Mouse (Mus musculus): ENCODE measurements around the gene Gm12184. TPM values are rescaled to one million over a fixed set of nuclear protein-coding genes. Genes with fewer than 3 reads are reported as not detected.
"Not testable (repeated sequence)": the region's sequence is repeated elsewhere in the genome, so short reads cannot be mapped to it uniquely, and the experiment has no call there.

Gene Gm12184
- polyA plus RNA-seq, 1 experiment from 2014 or later, result 1.2 TPM

DNA sequence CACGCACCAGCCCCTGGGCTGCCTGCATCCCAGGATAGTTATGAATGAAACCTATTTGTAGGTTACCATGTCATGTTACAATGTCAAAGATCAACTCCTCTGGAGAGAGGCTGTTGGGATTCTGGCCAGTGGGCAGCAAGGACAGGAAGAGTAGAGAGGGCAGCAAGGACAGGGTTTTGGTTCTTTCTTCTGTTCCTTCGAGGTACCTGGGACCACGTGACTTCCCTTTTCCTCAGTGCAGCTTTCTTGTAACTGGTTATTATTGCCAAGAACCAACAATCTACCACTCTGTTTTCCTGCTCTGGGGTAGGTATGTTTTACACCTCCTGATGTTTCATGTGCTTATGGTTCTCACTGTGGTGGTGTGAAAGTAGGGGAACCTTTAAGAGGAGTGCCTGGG, 37.4 kb upstream of the Gm12184 start:
- Histone ChIP-seq H3K36me3 (peaks cover 31% of the 10 kb centered on the region), H3K4me1 (replicated peaks) (peaks cover 9% of the 10 kb centered on the region), H3K27ac (no peak overlapping the region), H3K9me3 (replicated peaks) (no peaks in the 10 kb centered on the region), H3K4me3 (replicated peaks) (no peak overlapping the region), H3K4me2 (no peak overlapping the region), H3K27me3 (no peaks in the 10 kb centered on the region), H3K9ac (no peak overlapping the region)
- no peak for ATAC-seq (ENCODE audit: low read depth)
- 63% methylated on average over 3 of the region's 3 CpGs for WGBS (ENCODE audit: insufficient replicate concordance)
- DNase-seq, result no peak

DNA sequence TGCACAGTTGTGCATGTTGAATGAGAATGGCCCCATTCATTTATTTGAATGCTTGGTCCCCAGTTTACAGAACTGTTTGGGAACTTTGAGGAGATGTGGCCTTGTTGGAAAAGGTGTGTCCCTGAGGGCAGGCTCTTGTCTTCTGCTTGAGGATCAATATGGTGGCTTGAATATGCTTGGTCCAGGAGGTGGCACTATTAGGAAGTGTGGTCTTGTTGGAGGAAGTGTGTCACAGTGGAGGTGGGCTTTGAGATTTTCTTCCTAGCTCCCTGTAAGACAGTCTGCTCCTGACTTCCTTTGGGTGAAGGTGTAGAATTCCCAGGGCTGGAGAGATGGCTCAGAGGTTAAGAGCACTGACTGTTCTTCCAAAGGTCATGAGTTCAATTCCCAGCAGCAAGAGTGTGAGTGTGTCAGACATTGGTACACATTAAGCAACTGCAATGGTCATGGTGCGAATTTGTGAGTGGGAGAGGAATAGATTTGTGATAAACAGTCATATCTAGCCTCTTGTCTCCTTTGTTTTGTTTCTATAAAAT, 36.4 kb upstream of the Gm12184 start:
- Histone ChIP-seq H3K4me2 (no peak overlapping the region), H3K27me3 (no peaks in the 10 kb centered on the region), H3K9me3 (replicated peaks) (no peaks in the 10 kb centered on the region), H3K9ac (no peak overlapping the region), H3K36me3 (peaks cover 31% of the 10 kb centered on the region), H3K27ac (no peak overlapping the region), H3K4me1 (replicated peaks) (peaks cover 11% of the 10 kb centered on the region), H3K4me3 (replicated peaks) (no peak overlapping the region)
- DNase-seq (no peak), ATAC-seq (ENCODE audit: low read depth) (0 out of 2 replicates have a peak, but pooled peaks have one; percentile 27)
- 75% methylated on average over 1 of the region's 1 CpGs for WGBS (ENCODE audit: insufficient replicate concordance)

DNA sequence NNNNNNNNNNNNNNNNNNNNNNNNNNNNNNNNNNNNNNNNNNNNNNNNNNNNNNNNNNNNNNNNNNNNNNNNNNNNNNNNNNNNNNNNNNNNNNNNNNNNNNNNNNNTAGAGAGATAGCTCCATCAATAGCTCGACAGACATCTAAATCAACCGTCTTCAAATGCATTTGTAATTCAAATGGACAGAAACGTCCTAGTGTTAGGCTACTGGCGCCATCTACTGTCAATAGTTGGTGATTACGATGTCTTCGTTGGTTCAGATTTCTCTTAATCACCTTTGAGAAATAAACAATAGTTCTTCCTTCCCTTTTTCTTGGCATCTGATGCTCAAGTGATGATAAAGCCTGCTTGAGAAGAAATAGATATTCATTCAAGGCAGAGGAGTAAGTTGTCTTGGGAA, 32.6 kb upstream of the Gm12184 start:
- ATAC-seq (ENCODE audit: low read depth), result no peak
- WGBS (ENCODE audit: insufficient replicate concordance), result 0% methylated on average over 6 of the region's 6 CpGs
- Histone ChIP-seq H3K27ac (no peak overlapping the region), H3K4me3 (replicated peaks) (peak overlapping the region; percentile 75; the same call in 1 of the 2 replicates), H3K36me3 (no peaks in the 10 kb centered on the region; the same call in 1 of the 2 replicates), H3K9ac (peak overlapping the region; percentile 68; the same call in 1 of the 2 replicates), H3K9me3 (replicated peaks) (no peaks in the 10 kb centered on the region), H3K27me3 (no peaks in the 10 kb centered on the region), H3K4me1 (replicated peaks) (peaks cover 40% of the 10 kb centered on the region), H3K4me2 (peak overlapping the region; percentile 97)
- peak; percentile 46 for DNase-seq

DNA sequence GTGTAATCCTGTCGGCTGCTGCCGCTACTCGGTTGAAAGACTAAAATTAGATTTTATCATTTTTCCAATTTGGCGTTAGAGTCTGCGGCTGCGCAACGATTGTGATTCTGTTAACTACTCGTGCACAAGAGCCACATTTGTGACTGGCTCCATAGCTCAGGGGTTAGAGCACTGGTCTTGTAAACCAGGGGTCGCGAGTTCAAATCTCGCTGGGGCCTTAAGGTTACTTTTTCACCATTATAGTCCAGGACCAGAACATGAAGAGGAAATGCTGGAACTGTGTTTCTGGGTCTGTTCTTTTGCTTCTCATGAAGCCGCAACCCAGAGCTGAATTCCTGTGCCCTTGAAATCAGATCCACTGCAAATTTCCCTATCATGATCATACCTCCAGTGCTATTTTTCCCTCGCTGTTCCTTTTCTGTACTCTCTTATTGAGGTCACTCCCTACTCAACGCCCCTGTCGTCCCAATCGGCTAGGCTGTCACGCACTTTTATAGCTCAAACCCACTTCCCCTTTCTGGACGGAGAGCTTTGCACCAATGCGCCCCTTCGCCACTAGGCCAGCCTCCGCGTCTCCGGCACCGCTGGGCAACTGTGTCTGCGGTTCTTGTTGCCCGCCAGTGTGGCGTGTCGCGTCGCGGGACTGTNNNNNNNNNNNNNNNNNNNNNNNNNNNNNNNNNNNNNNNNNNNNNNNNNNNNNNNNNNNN, 27.2 kb upstream of the Gm12184 start:
- WGBS (ENCODE audit: insufficient replicate concordance), result under 1% methylated on average over 31 of the region's 31 CpGs
- Histone ChIP-seq H3K9ac (peak overlapping the region; percentile 75), H3K9me3 (replicated peaks) (0 out of 2 replicates have a peak, but pooled peaks cover 3% of the 10 kb centered on the region), H3K27me3 (peaks cover 15% of the 10 kb centered on the region), H3K27ac (peak overlapping the region; percentile 53; the same call in 1 of the 2 replicates), H3K4me2 (peak overlapping the region; percentile 97), H3K4me3 (replicated peaks) (peak overlapping the region; percentile 75), H3K36me3 (no peaks in the 10 kb centered on the region), H3K4me1 (replicated peaks) (peaks cover 55% of the 10 kb centered on the region)
- DNase-seq, result peak; percentile 79
- ATAC-seq (ENCODE audit: low read depth), result peak; percentile 59

DNA sequence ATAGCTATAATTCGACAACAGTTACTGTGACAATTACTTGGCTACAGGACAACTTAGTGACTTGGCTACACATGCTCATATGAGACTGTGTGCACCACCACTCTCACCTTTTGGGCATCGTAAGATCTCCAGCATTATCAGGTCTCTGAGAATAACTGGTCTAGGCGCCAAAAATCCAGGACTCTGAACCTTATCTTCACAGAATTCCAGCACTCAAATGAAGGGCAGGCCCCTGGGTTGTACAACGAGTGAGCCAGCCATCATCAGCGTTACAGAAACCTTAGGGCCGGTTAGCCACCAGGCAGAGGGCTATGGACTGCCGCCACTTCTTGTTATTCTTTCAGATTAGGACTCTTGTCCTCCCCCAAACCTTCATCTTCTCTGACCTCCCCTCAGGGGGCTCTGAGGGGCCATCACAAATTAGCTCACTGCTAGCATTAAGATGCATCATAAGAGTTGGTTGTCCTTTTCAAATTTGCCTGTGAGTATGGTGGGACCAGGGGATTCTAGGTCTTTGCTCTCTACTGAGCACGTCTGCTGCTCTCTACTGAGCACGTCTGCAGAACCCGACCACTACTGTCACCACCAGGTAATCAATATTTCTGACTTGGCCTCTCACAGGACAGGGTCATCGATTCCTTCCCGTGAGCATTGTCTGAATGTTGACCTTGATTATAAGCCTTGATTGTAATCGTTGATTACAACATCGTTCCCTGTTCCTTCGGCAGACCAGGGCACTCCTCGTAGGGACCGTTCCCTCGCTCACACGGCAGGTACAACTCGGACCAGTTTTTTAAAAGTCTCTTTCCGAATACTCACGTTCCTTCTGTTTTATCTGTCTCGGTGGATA, 26.4 kb upstream of the Gm12184 start:
- Histone ChIP-seq H3K27me3 (peaks cover 22% of the 10 kb centered on the region), H3K36me3 (no peaks in the 10 kb centered on the region), H3K27ac (no peak overlapping the region), H3K9me3 (replicated peaks) (0 out of 2 replicates have a peak, but pooled peaks cover 3% of the 10 kb centered on the region), H3K4me2 (peak overlapping the region; percentile 97), H3K4me3 (replicated peaks) (peak overlapping the region; percentile 75), H3K4me1 (replicated peaks) (peaks cover 48% of the 10 kb centered on the region), H3K9ac (peak overlapping the region; percentile 75)
- DNase-seq (no peak), ATAC-seq (ENCODE audit: low read depth) (peak; percentile 9)
- WGBS (ENCODE audit: insufficient replicate concordance), result 8% methylated on average over 23 of the region's 23 CpGs

DNA sequence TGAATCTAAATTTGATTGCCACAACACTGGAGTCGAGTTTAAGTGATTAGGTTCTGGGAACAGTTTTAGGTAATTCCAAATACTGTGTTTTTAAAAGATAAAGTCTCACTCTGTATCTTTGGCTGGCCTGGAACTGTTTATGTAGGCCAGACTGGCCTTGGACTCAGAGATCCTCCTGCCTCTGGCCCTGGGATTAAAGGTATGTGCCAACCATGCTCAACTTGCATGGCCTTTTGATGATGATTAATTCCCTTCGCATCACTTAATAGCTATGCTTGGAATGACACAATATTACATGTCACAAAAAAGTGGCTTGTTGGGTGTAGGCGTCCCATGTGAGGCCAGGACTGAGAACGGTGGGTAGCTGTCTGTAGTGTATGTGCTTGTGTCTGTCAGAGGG, 25.7 kb upstream of the Gm12184 start:
- Histone ChIP-seq H3K4me2 (peak overlapping the region; percentile 97), H3K9me3 (replicated peaks) (0 out of 2 replicates have a peak, but pooled peaks cover 3% of the 10 kb centered on the region), H3K4me3 (replicated peaks) (peak overlapping the region; percentile 75; the same call in 1 of the 2 replicates), H3K27ac (no peak overlapping the region), H3K4me1 (replicated peaks) (peaks cover 42% of the 10 kb centered on the region), H3K36me3 (no peaks in the 10 kb centered on the region), H3K9ac (0 out of 2 replicates have a peak overlapping the region, but pooled peaks have one; percentile 75), H3K27me3 (peaks cover 26% of the 10 kb centered on the region)
- DNase-seq, result no peak
- ATAC-seq (ENCODE audit: low read depth), result no peak
- 72% methylated on average over 4 of the region's 4 CpGs for WGBS (ENCODE audit: insufficient replicate concordance)

DNA sequence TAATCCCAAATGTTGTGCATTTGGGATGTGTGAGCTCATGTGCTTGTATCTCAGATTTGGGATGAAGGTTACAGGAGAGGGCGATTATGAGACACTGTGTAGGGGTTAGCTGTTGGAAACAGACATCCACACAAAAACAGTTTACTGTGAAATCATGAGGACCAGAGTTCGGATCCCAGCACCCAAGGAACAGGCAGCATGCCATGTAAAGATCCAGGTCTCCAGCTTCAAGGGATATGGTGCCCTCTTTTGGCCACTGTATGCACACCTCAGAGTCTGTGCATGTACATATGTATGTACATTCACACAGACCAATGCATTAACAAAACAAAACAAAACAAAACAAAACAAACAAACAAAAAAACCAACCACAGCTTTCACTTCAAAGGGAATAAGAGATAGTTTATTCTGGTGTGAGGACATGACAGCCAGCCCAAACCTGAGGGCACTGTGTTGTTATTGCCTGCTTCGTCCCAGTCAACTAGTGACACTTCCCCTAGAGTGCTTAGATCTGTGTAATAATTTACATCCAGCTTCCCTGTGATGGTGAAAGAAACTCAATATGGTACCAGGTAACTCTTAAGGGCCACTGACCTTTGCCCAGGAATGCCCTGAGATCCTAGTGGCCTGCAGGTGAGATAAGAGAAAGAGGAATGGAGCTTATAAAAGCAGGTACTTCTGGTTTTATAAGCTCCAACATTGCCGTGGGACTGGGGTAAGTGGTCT, 25.0 kb upstream of the Gm12184 start:
- Histone ChIP-seq H3K4me2 (no peak overlapping the region), H3K27ac (no peak overlapping the region), H3K9me3 (replicated peaks) (0 out of 2 replicates have a peak, but pooled peaks cover 3% of the 10 kb centered on the region), H3K36me3 (no peaks in the 10 kb centered on the region), H3K9ac (no peak overlapping the region), H3K27me3 (peaks cover 26% of the 10 kb centered on the region), H3K4me3 (replicated peaks) (no peak overlapping the region), H3K4me1 (replicated peaks) (peaks cover 39% of the 10 kb centered on the region)
- DNase-seq, result no peak
- WGBS (ENCODE audit: insufficient replicate concordance), result 71% methylated on average over 4 of the region's 4 CpGs
- ATAC-seq (ENCODE audit: low read depth), result no peak

DNA sequence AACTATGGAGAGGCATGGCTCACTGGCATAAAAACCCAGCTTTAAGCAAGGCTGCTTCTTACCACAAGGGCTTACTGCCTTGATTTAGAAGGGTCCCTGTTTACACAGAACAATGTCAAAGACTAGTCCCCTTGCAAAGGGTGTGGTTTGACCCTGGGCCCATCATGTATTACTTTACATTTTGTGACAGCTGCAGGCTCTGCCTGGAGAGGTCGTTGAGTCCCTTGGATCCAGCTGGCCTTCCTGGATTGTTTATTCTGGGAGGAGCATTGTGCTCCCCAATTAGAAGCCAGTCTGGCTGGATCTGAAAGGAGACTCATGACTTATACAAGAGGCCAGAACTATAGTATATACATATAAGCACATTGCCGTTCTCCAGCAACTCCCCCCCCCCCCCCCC, 23.8 kb upstream of the Gm12184 start:
- H3K9ac ChIP-seq, result no peak overlapping the region
- H3K36me3 ChIP-seq, result no peaks in the 10 kb centered on the region
- peaks cover 26% of the 10 kb centered on the region for H3K27me3 ChIP-seq
- 35% methylated on average over 2 of the region's 2 CpGs for WGBS (ENCODE audit: insufficient replicate concordance)
- no peak overlapping the region for H3K4me3 ChIP-seq (replicated peaks)
- H3K27ac ChIP-seq, result no peak overlapping the region
- ATAC-seq (ENCODE audit: low read depth), result no peak
- no peak overlapping the region for H3K4me2 ChIP-seq
- H3K4me1 ChIP-seq (replicated peaks), result peaks cover 31% of the 10 kb centered on the region
- DNase-seq, result no peak
- H3K9me3 ChIP-seq (replicated peaks), result 0 out of 2 replicates have a peak, but pooled peaks cover 3% of the 10 kb centered on the region

DNA sequence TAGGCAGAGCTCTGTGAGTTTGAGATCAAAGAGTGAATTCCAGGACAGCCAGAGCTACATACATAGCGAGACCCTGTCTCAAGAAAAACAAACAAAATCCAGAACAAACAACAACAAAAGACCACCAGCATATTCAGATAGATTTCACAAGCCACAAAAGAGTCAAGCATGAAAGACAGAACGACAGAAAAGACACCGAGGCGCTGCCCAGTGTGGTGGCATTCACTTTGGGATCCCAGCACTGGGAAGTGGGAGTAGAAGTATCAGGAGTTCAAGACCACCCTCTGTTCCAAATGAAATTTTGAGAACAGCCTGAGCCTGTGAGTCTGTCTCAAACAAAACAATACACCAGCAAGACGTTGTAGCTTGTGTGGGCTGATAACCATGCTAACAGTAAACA, 20.4 kb upstream of the Gm12184 start:
- ATAC-seq (ENCODE audit: low read depth), result no peak

DNA sequence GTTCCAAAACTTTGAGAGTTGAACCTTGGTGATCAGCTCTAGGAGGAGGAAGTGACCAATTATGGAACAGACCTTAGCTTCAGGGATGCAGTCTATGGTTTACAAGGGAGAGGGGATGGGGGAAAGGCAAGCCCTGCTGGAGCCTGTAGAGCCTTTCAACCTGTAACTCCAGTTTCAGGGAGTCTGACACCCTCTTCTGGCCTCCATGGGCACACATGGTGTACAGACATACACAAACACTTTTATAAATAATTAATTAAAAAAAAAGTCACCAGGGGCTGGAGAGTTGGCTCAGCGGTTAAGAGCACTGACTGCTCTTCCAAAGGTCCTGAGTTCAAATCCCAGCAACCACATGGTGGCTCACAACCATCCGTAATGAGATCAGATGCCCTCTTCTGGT, 19.9 kb upstream of the Gm12184 start:
- H3K27ac ChIP-seq; H3K9me3 ChIP-seq (replicated peaks); H3K36me3 ChIP-seq; H3K4me3 ChIP-seq (replicated peaks); H3K9ac ChIP-seq; H3K4me1 ChIP-seq (replicated peaks); DNase-seq; ATAC-seq (ENCODE audit: low read depth); H3K4me2 ChIP-seq: not testable (repeated sequence)
- H3K27me3 ChIP-seq, result peaks cover 26% of the 10 kb centered on the region
- 69% methylated on average over 2 of the region's 2 CpGs for WGBS (ENCODE audit: insufficient replicate concordance)

More for the DNA sequence above, 20.4 kb upstream of the Gm12184 start:
- WGBS (ENCODE audit: insufficient replicate concordance), result 53% methylated on average over 5 of the region's 5 CpGs
- Histone ChIP-seq H3K4me3 (replicated peaks) (no peak overlapping the region), H3K9me3 (replicated peaks) (0 out of 2 replicates have a peak, but pooled peaks cover 3% of the 10 kb centered on the region), H3K4me2 (no peak overlapping the region), H3K27ac (no peak overlapping the region), H3K36me3 (no peaks in the 10 kb centered on the region), H3K4me1 (replicated peaks) (peaks cover 3% of the 10 kb centered on the region; the same call in 1 of the 2 replicates), H3K9ac (no peak overlapping the region), H3K27me3 (peaks cover 26% of the 10 kb centered on the region)
- DNase-seq, result no peak

All from liver, embryonic 13.5 days (tissue).